Mouse (Mus musculus) fat pad, adult 2 months (tissue): ENCODE results near the gene Slc32a1.

ENCODE experiments used
- DNase-seq: peaks from one replicate; pipeline ENCODE4 v3.0.0-alpha.2; 2011; ENCODE audit warnings: low read depth, low spot score; ENCODE audit errors: extremely low read depth

Slc32a1 gene

GRCm38 (mm10) chr2:158610488-158611325, at the start of gene Slc32a1:
TSS of gene Slc32a1 (plus strand) at chr2:158610767.
- DNase-seq = no peak

GRCm38 (mm10) chr2:158560801-158561200, 49.8 kb upstream of the Slc32a1 start:
- DNase-seq = no peak

- DNase-seq = no peak
Observed at GRCm38 (mm10) chr2:158561371-158562144, 49.0 kb upstream of the Slc32a1 start.

- no peak for DNase-seq
Observed at GRCm38 (mm10) chr2:158570421-158571081, 40.0 kb upstream of the Slc32a1 start.

GRCm38 (mm10) chr2:158579979-158580378, 30.6 kb upstream of the Slc32a1 start:
- no peak for DNase-seq

GRCm38 (mm10) chr2:158584621-158585358, 25.8 kb upstream of the Slc32a1 start:
- no peak for DNase-seq

- DNase-seq = no peak
Observed at GRCm38 (mm10) chr2:158588524-158589271, 21.9 kb upstream of the Slc32a1 start.

GRCm38 (mm10) chr2:158590495-158590894, 20.1 kb upstream of the Slc32a1 start:
- no peak for DNase-seq

- DNase-seq = no peak
Observed at GRCm38 (mm10) chr2:158591286-158591685, 19.3 kb upstream of the Slc32a1 start.

- DNase-seq = no peak
Observed at GRCm38 (mm10) chr2:158593371-158593770, 17.2 kb upstream of the Slc32a1 start.

- DNase-seq = no peak
Observed at GRCm38 (mm10) chr2:158595103-158595502, 15.5 kb upstream of the Slc32a1 start.

- DNase-seq = no peak
Observed at GRCm38 (mm10) chr2:158595577-158595976, 15.0 kb upstream of the Slc32a1 start.

GRCm38 (mm10) chr2:158596803-158597202, 13.8 kb upstream of the Slc32a1 start:
- DNase-seq = no peak

- no peak for DNase-seq
Observed at GRCm38 (mm10) chr2:158600517-158600916, 10.1 kb upstream of the Slc32a1 start.

- no peak for DNase-seq
Observed at GRCm38 (mm10) chr2:158601326-158601725, 9.2 kb upstream of the Slc32a1 start.

- no peak for DNase-seq
Observed at GRCm38 (mm10) chr2:158602663-158603062, 7.9 kb upstream of the Slc32a1 start.

GRCm38 (mm10) chr2:158606511-158606964, 4.0 kb upstream of the Slc32a1 start:
- no peak for DNase-seq

- no peak for DNase-seq
Observed at GRCm38 (mm10) chr2:158609681-158610080, 886 bp upstream of the Slc32a1 start.

- DNase-seq = no peak
Observed at GRCm38 (mm10) chr2:158611326-158611719, 756 bp downstream of the Slc32a1 start.
